31 mouse cellular contexts compared by ENCODE assay signal in genomic region chr5:100309071-100309806, GRCm38 (mm10).
DNase-seq lines count a peak whose midpoint lies in the region; ATAC-seq and TF ChIP-seq lines count a peak whose summit lies in the region.
"Had no signal": no experiment of that assay in that cellular context is flagged by ENCODE, and none has a peak within 500 bp of the region (broad histone marks: within the 10 kb centered on the region; RNA-seq: fewer than 3 reads in every experiment).

No protein-coding gene starts in this region.

- H3K9ac ChIP-seq in embryonic facial prominence, embryonic 14.5 days (ENCODE audit: low read depth, low read length) = no peak overlapping the region
- no peak overlapping the region for H3K9ac ChIP-seq in midbrain, embryonic 14.5 days (replicated peaks; ENCODE audit: low read length)
- no peak overlapping the region for H3K9ac ChIP-seq in midbrain, postnatal 0 days (replicated peaks; ENCODE audit: low read length, poor library complexity, severe bottlenecking)
- H3K9ac ChIP-seq: embryonic facial prominence, embryonic 12.5 days; heart, embryonic 13.5 days; hindbrain, embryonic 15.5 days; intestine, embryonic 15.5 days; liver, embryonic 12.5 days; liver, postnatal 0 days; stomach, embryonic 15.5 days had no signal

- 0 out of 2 replicates have a peak, but pooled peaks cover 3% of the 10 kb centered on the region for H3K4me1 ChIP-seq in embryonic facial prominence, embryonic 14.5 days (ENCODE audit: control insufficient read depth, insufficient read depth, low read length)
- no peaks in the 10 kb centered on the region for H3K4me1 ChIP-seq in embryonic facial prominence, embryonic 10.5 days
- H3K4me1 ChIP-seq in midbrain, embryonic 14.5 days (ENCODE audit: control insufficient read depth, insufficient read depth, low read length) = no peaks in the 10 kb centered on the region
- H3K4me1 ChIP-seq in midbrain, embryonic 10.5 days = no peaks in the 10 kb centered on the region
- H3K4me1 ChIP-seq in midbrain, postnatal 0 days (ENCODE audit: insufficient read depth, low read length) = peaks cover 6% of the 10 kb centered on the region; the same call in 1 of the 2 replicates
- H3K4me1 ChIP-seq: embryonic facial prominence, embryonic 12.5 days; heart, embryonic 13.5 days; intestine, embryonic 15.5 days; liver, embryonic 12.5 days; megakaryocyte, embryonic 14.5 days; stomach, embryonic 15.5 days had no signal

- no peak overlapping the region for H3K4me3 ChIP-seq in embryonic facial prominence, embryonic 14.5 days (ENCODE audit: low read depth, low read length)
- no peak overlapping the region for H3K4me3 ChIP-seq in embryonic facial prominence, embryonic 10.5 days
- H3K4me3 ChIP-seq in midbrain, embryonic 14.5 days (replicated peaks; ENCODE audit: low read depth, low read length) = no peak overlapping the region
- no peak overlapping the region for H3K4me3 ChIP-seq in midbrain, embryonic 10.5 days
- no peak overlapping the region for H3K4me3 ChIP-seq in midbrain, postnatal 0 days (ENCODE audit: low read depth, low read length)
- H3K4me3 ChIP-seq: embryonic facial prominence, embryonic 12.5 days; heart, adult 2 months; heart, embryonic 13.5 days; hindbrain, embryonic 15.5 days; intestine, embryonic 15.5 days; layer of hippocampus, adult 2 months; liver, embryonic 12.5 days; megakaryocyte, embryonic 14.5 days; stomach, embryonic 15.5 days had no signal

- no peaks in the 10 kb centered on the region for H3K9me3 ChIP-seq in embryonic facial prominence, embryonic 14.5 days (ENCODE audit: control insufficient read depth, low read length)
- no peaks in the 10 kb centered on the region for H3K9me3 ChIP-seq in embryonic facial prominence, embryonic 10.5 days
- no peaks in the 10 kb centered on the region for H3K9me3 ChIP-seq in midbrain, embryonic 14.5 days (ENCODE audit: control insufficient read depth, low read length)
- no peaks in the 10 kb centered on the region for H3K9me3 ChIP-seq in midbrain, embryonic 10.5 days (replicated peaks)
- no peaks in the 10 kb centered on the region for H3K9me3 ChIP-seq in midbrain, postnatal 0 days (ENCODE audit: low read length)
- H3K9me3 ChIP-seq: embryonic facial prominence, embryonic 12.5 days; heart, embryonic 13.5 days; hindbrain, embryonic 15.5 days; intestine, embryonic 15.5 days; liver, embryonic 12.5 days; stomach, embryonic 15.5 days had no signal

- peak; percentile 16 for DNase-seq in embryonic facial prominence, embryonic 14.5 days (ENCODE audit: low spot score)
- DNase-seq in embryonic facial prominence, embryonic 10.5 days (ENCODE audit: low spot score) = no peak
- DNase-seq in heart, adult 11 months = peak; percentile 68
- no peak for DNase-seq in heart, adult 9 months (ENCODE audit: low spot score in 2 of 2)
- peak; percentile 47 for DNase-seq in midbrain, embryonic 14.5 days
- no peak for DNase-seq in midbrain, embryonic 10.5 days (ENCODE audit: low spot score)
- DNase-seq in midbrain, postnatal 0 days (ENCODE audit: low spot score) = no peak
- no peak for DNase-seq in heart, adult 18-20 months
- DNase-seq: adrenal gland, adult 2 months; adrenal gland, postnatal 36 days; cerebellum, adult 2 months; cerebellum, postnatal 25 days; gastrocnemius, postnatal 25 days; heart, adult 2 months; heart, postnatal 10 days; kidney, adult 2 months; kidney, postnatal 36 days; liver, postnatal 0 days; lung, postnatal 4 days; right cerebral cortex, postnatal 25 days had no signal

- no peaks in the 10 kb centered on the region for H3K36me3 ChIP-seq in embryonic facial prominence, embryonic 14.5 days (ENCODE audit: control insufficient read depth, insufficient read depth, low read length)
- H3K36me3 ChIP-seq in embryonic facial prominence, embryonic 10.5 days (replicated peaks) = no peaks in the 10 kb centered on the region
- no peaks in the 10 kb centered on the region for H3K36me3 ChIP-seq in midbrain, embryonic 14.5 days (ENCODE audit: control insufficient read depth, insufficient read depth, low read length)
- no peaks in the 10 kb centered on the region for H3K36me3 ChIP-seq in midbrain, embryonic 10.5 days
- H3K36me3 ChIP-seq in midbrain, postnatal 0 days (ENCODE audit: insufficient read depth, low read length) = no peaks in the 10 kb centered on the region
- H3K36me3 ChIP-seq: embryonic facial prominence, embryonic 12.5 days; heart, embryonic 13.5 days; hindbrain, embryonic 15.5 days; intestine, embryonic 15.5 days; liver, embryonic 12.5 days; stomach, embryonic 15.5 days had no signal

- no peak for TF ChIP-seq CTCF in midbrain, postnatal 0 days (IDR thresholded peaks at IDR 0.05)

- WGBS in embryonic facial prominence, embryonic 14.5 days = 59% methylated on average over 16 of the region's 17 CpGs
- WGBS in embryonic facial prominence, embryonic 10.5 days = 73% methylated on average over 17 of the region's 17 CpGs
- WGBS in midbrain, embryonic 14.5 days = 59% methylated on average over 17 of the region's 17 CpGs
- WGBS in midbrain, embryonic 10.5 days = 78% methylated on average over 17 of the region's 17 CpGs
- 47% methylated on average over 17 of the region's 17 CpGs for WGBS in midbrain, postnatal 0 days

- H3K27me3 ChIP-seq in embryonic facial prominence, embryonic 14.5 days (replicated peaks; ENCODE audit: control insufficient read depth, insufficient read depth, low read length) = no peaks in the 10 kb centered on the region
- no peaks in the 10 kb centered on the region for H3K27me3 ChIP-seq in embryonic facial prominence, embryonic 10.5 days (replicated peaks; ENCODE audit: low read depth, poor library complexity, severe bottlenecking)
- H3K27me3 ChIP-seq in midbrain, embryonic 14.5 days (ENCODE audit: control insufficient read depth, insufficient read depth, low read length) = no peaks in the 10 kb centered on the region
- H3K27me3 ChIP-seq in midbrain, embryonic 10.5 days (ENCODE audit: low read depth, poor library complexity, severe bottlenecking) = no peaks in the 10 kb centered on the region
- H3K27me3 ChIP-seq in midbrain, postnatal 0 days (ENCODE audit: insufficient read depth, low read length) = no peaks in the 10 kb centered on the region
- H3K27me3 ChIP-seq: CH12.LX; embryonic facial prominence, embryonic 12.5 days; heart, embryonic 13.5 days; hindbrain, embryonic 15.5 days; intestine, embryonic 15.5 days; liver, embryonic 12.5 days; stomach, embryonic 15.5 days had no signal

- ATAC-seq in embryonic facial prominence, embryonic 14.5 days (ENCODE audit: low read depth) = no peak
- ATAC-seq in midbrain, embryonic 14.5 days (ENCODE audit: low FRiP score, low TSS enrichment) = peak; percentile 50; the same call in 1 of the 2 replicates
- ATAC-seq in midbrain, postnatal 0 days (ENCODE audit: low FRiP score) = peak; percentile 42; the same call in 1 of the 2 replicates
- ATAC-seq: activated CD4-positive, CD25-positive, alpha-beta regulatory T cell, adult 4 months; intestine, embryonic 15.5 days; liver, embryonic 12.5 days; liver, postnatal 0 days; lung, postnatal 0 days had no signal

- H3K4me2 ChIP-seq in embryonic facial prominence, embryonic 14.5 days (ENCODE audit: low read depth, low read length) = no peak overlapping the region
- no peak overlapping the region for H3K4me2 ChIP-seq in midbrain, embryonic 14.5 days (ENCODE audit: low read length)
- no peak overlapping the region for H3K4me2 ChIP-seq in midbrain, postnatal 0 days (ENCODE audit: low read depth, low read length, poor library complexity, severe bottlenecking)
- H3K4me2 ChIP-seq: embryonic facial prominence, embryonic 12.5 days; heart, embryonic 13.5 days; hindbrain, embryonic 15.5 days; intestine, embryonic 15.5 days; liver, embryonic 12.5 days; stomach, embryonic 15.5 days had no signal

- no peak overlapping the region for H3K27ac ChIP-seq in embryonic facial prominence, embryonic 14.5 days (replicated peaks; ENCODE audit: low read depth, low read length)
- H3K27ac ChIP-seq in embryonic facial prominence, embryonic 10.5 days (replicated peaks) = no peak overlapping the region
- H3K27ac ChIP-seq in midbrain, embryonic 14.5 days (replicated peaks; ENCODE audit: low read depth, low read length) = peak overlapping the region; percentile 45
- H3K27ac ChIP-seq in midbrain, embryonic 10.5 days (replicated peaks) = no peak overlapping the region
- H3K27ac ChIP-seq in midbrain, postnatal 0 days (ENCODE audit: low read depth, low read length) = no peak overlapping the region
- H3K27ac ChIP-seq: embryonic facial prominence, embryonic 12.5 days; heart, adult 2 months; heart, embryonic 13.5 days; hindbrain, embryonic 15.5 days; intestine, embryonic 15.5 days; layer of hippocampus, adult 2 months; liver, embryonic 12.5 days; stomach, embryonic 15.5 days had no signal

Comparison
In these comparisons a context has a peak if more than half of its experiments do, and no peak if none do; other contexts are left out.
1. DNase-seq: peak in embryonic facial prominence, embryonic 14.5 days (single experiment), heart, adult 11 months (single experiment) and midbrain, embryonic 14.5 days (single experiment); none in embryonic facial prominence, embryonic 10.5 days (single experiment), heart, adult 9 months (0 of 2), midbrain, embryonic 10.5 days (single experiment), midbrain, postnatal 0 days (single experiment) and heart, adult 18-20 months (0 of 2).